Mouse (Mus musculus): ENCODE results near the gene Slc44a5.

Gene Slc44a5

GRCm38 (mm10) chr3:153973171-153973948, at the start of gene Slc44a5:
Gene Slc44a5, plus strand, starts transcription at chr3:153973436.
- DNase-seq (ENCODE audit: low spot score in 2 of 2), result no peak

- DNase-seq (ENCODE audit: low spot score in 2 of 2), result no peak
Observed at GRCm38 (mm10) chr3:153926333-153926732, 46.9 kb upstream of the Slc44a5 start.

- DNase-seq (ENCODE audit: low spot score in 2 of 2), result no peak
Observed at GRCm38 (mm10) chr3:153929526-153929925, 43.7 kb upstream of the Slc44a5 start.

GRCm38 (mm10) chr3:153932461-153932860, 40.8 kb upstream of the Slc44a5 start:
- DNase-seq (ENCODE audit: low spot score in 2 of 2), result no peak

GRCm38 (mm10) chr3:153935878-153936277, 37.4 kb upstream of the Slc44a5 start:
- no peak for DNase-seq (ENCODE audit: low spot score in 2 of 2)

- no peak for DNase-seq (ENCODE audit: low spot score in 2 of 2)
Observed at GRCm38 (mm10) chr3:153937116-153937810, 36.0 kb upstream of the Slc44a5 start.

- DNase-seq (ENCODE audit: low spot score in 2 of 2), result no peak
Observed at GRCm38 (mm10) chr3:153940021-153940420, 33.2 kb upstream of the Slc44a5 start.

- DNase-seq (ENCODE audit: low spot score in 2 of 2), result no peak
Observed at GRCm38 (mm10) chr3:153940486-153940885, 32.8 kb upstream of the Slc44a5 start.

- DNase-seq (ENCODE audit: low spot score in 2 of 2), result no peak
Observed at GRCm38 (mm10) chr3:153941613-153942012, 31.6 kb upstream of the Slc44a5 start.

- DNase-seq (ENCODE audit: low spot score in 2 of 2), result no peak
Observed at GRCm38 (mm10) chr3:153943003-153943640, 30.1 kb upstream of the Slc44a5 start.

- DNase-seq (ENCODE audit: low spot score in 2 of 2), result no peak
Observed at GRCm38 (mm10) chr3:153943901-153944334, 29.3 kb upstream of the Slc44a5 start.

GRCm38 (mm10) chr3:153944335-153944990, 28.8 kb upstream of the Slc44a5 start, which contains the start of gene Acadm:
Gene Acadm, minus strand, starts transcription at chr3:153944632.
- DNase-seq (ENCODE audit: low spot score in 2 of 2), result peak; percentile 97 to 98

- no peak for DNase-seq (ENCODE audit: low spot score in 2 of 2)
Observed at GRCm38 (mm10) chr3:153947271-153947670, 26.0 kb upstream of the Slc44a5 start.

GRCm38 (mm10) chr3:153948176-153948575, 25.1 kb upstream of the Slc44a5 start:
- no peak for DNase-seq (ENCODE audit: low spot score in 2 of 2)

- no peak for DNase-seq (ENCODE audit: low spot score in 2 of 2)
Observed at GRCm38 (mm10) chr3:153957916-153958315, 15.3 kb upstream of the Slc44a5 start.

GRCm38 (mm10) chr3:153959035-153959730, 14.1 kb upstream of the Slc44a5 start:
- peak in 1 of 2 experiments; percentile 50 for DNase-seq (ENCODE audit: low spot score in 2 of 2)

GRCm38 (mm10) chr3:153959731-153960207, 13.5 kb upstream of the Slc44a5 start:
- no peak for DNase-seq (ENCODE audit: low spot score in 2 of 2)

- no peak for DNase-seq (ENCODE audit: low spot score in 2 of 2)
Observed at GRCm38 (mm10) chr3:153960884-153961283, 12.4 kb upstream of the Slc44a5 start.

GRCm38 (mm10) chr3:153961632-153962389, 11.4 kb upstream of the Slc44a5 start:
- DNase-seq (ENCODE audit: low spot score in 2 of 2), result peak in 1 of 2 experiments; percentile 36

- DNase-seq (ENCODE audit: low spot score in 2 of 2), result no peak
Observed at GRCm38 (mm10) chr3:153967447-153967846, 5.8 kb upstream of the Slc44a5 start.
